Mouse (Mus musculus) liver, embryonic 11.5 days (tissue): ENCODE measurements around the gene 1810055G02Rik. TPM values are rescaled to one million over a fixed set of nuclear protein-coding genes. Genes with fewer than 3 reads are reported as not detected.

ENCODE experiments used
- ATAC-seq: fragments of 200-750 bp; cut with Nextera tagmentation; replicated peaks from 2 replicates; pipeline ENCODE4 v1.8.0; 2017; ENCODE audit warnings: moderate number of reproducible peaks, mild to moderate bottlenecking, moderate TSS enrichment, moderate library complexity; ENCODE audit not compliant: low FRiP score
- DNase-seq: peaks from one replicate; pipeline ENCODE4 v3.0.0-alpha.2; 2017; ENCODE audit warnings: low spot score
- H3K27ac ChIP-seq: fragments of 300-500 bp; sonication (generic); 2 replicates; pipeline ENCODE4 v1.5.1; 2014; ENCODE audit warnings: mild to moderate bottlenecking, low read depth, low read length, control low read depth
- H3K27me3 ChIP-seq: fragments of 300-500 bp; sonication (generic); replicated peaks from 2 replicates; pipeline ENCODE4 v1.6.1; 2014; ENCODE audit warnings: low read length, mixed read lengths; ENCODE audit not compliant: control insufficient read depth, insufficient read depth
- H3K36me3 ChIP-seq: fragments of 300-500 bp; sonication (generic); 2 replicates; pipeline ENCODE4 v1.6.1; 2014; ENCODE audit warnings: mild to moderate bottlenecking, low read length, moderate library complexity, mixed read lengths; ENCODE audit not compliant: control insufficient read depth, insufficient read depth
- H3K4me1 ChIP-seq: fragments of 300-500 bp; sonication (generic); replicated peaks from 2 replicates; pipeline ENCODE4 v1.6.1; 2014; ENCODE audit warnings: low read length, mixed read lengths; ENCODE audit not compliant: control insufficient read depth, insufficient read depth
- H3K4me2 ChIP-seq: fragments of 300-500 bp; sonication (generic); 2 replicates; pipeline ENCODE4 v1.6.1; 2014; ENCODE audit warnings: mild to moderate bottlenecking, control low read depth, moderate library complexity
- H3K4me3 ChIP-seq: fragments of 300-500 bp; sonication (generic); 2 replicates; pipeline ENCODE4 v1.5.1; 2014; ENCODE audit warnings: low read depth, low read length, control low read depth
- H3K9ac ChIP-seq: fragments of 300-500 bp; sonication (generic); 2 replicates; pipeline ENCODE4 v1.6.1; 2014; ENCODE audit warnings: low read depth, low read length, control low read depth
- H3K9me3 ChIP-seq: fragments of 300-500 bp; sonication (generic); 2 replicates; pipeline ENCODE4 v1.6.1; 2016; ENCODE audit warnings: low read length, inconsistent platforms, mixed read lengths; ENCODE audit not compliant: control insufficient read depth
- WGBS: fragments of 180-500 bp; shearing (Covaris S2); extraction: QIAGEN DNeasy Blood & Tissue Kit; methylation state at CpG from one replicate; pipeline ENCODE4 v1.1.7; 2014; 5-methylcytosine and 5-hydroxymethylcytosine counted together
- polyA plus RNA-seq: library from polyadenylated mRNA; unstranded; fragments of >200 nt; fragmentation: Nextera tagmentation; extraction: Ambion mirVana; gene quantifications from 2 replicates; pipeline ENCODE4 v1.2.1, GENCODE M21; 2014

The 1810055G02Rik gene
- polyA plus RNA-seq, 1 experiment from 2014 or later: 27.9 TPM

- H3K9me3 ChIP-seq: 0 out of 2 replicates have a peak, but pooled peaks cover 5% of the 10 kb centered on the region
- H3K4me3 ChIP-seq: no peak overlapping the region
- DNase-seq (no peak), ATAC-seq (peak; percentile 64)
- H3K27me3 ChIP-seq: no peaks in the 10 kb centered on the region
- H3K4me2 ChIP-seq: 0 out of 2 replicates have a peak overlapping the region, but pooled peaks have one; percentile 14
- WGBS: 75% methylated on average over 8 of the region's 8 CpGs
- no peak overlapping the region for H3K9ac ChIP-seq
- H3K36me3 ChIP-seq: peaks cover 5% of the 10 kb centered on the region
- H3K27ac ChIP-seq: peak overlapping the region; percentile 25; the same call in 1 of the 2 replicates
- H3K4me1 ChIP-seq: peaks cover 17% of the 10 kb centered on the region
Measured at GRCm38 (mm10) chr19:3674122-3674855, 33.8 kb upstream of the 1810055G02Rik start.

- Histone ChIP-seq H3K4me3 (no peak overlapping the region), H3K4me2 (no peak overlapping the region), H3K36me3 (no peaks in the 10 kb centered on the region), H3K27me3 (no peaks in the 10 kb centered on the region), H3K4me1 (peaks cover 36% of the 10 kb centered on the region), H3K9me3 (no peaks in the 10 kb centered on the region), H3K9ac (no peak overlapping the region), H3K27ac (no peak overlapping the region)
- ATAC-seq: no peak
- 81% methylated on average over 7 of the region's 7 CpGs for WGBS
- DNase-seq: no peak
Measured at GRCm38 (mm10) chr19:3680732-3681131, 27.4 kb upstream of the 1810055G02Rik start.

- H3K9me3 ChIP-seq: no peaks in the 10 kb centered on the region
- H3K27ac ChIP-seq: no peak overlapping the region
- DNase-seq (no peak), ATAC-seq (0 out of 2 replicates have a peak, but pooled peaks have one; percentile 24)
- H3K4me1 ChIP-seq: peaks cover 36% of the 10 kb centered on the region
- no peak overlapping the region for H3K4me3 ChIP-seq
- H3K27me3 ChIP-seq: no peaks in the 10 kb centered on the region
- 59% methylated on average over 13 of the region's 13 CpGs for WGBS
- H3K9ac ChIP-seq: no peak overlapping the region
- no peaks in the 10 kb centered on the region for H3K36me3 ChIP-seq
- no peak overlapping the region for H3K4me2 ChIP-seq
Measured at GRCm38 (mm10) chr19:3681310-3681934, 26.7 kb upstream of the 1810055G02Rik start.

- no peak for DNase-seq
- Histone ChIP-seq H3K27ac (no peak overlapping the region), H3K4me3 (peak overlapping the region; percentile 91), H3K4me2 (peak overlapping the region; percentile 72), H3K36me3 (no peaks in the 10 kb centered on the region), H3K27me3 (no peaks in the 10 kb centered on the region), H3K9me3 (no peaks in the 10 kb centered on the region), H3K4me1 (peaks cover 51% of the 10 kb centered on the region), H3K9ac (no peak overlapping the region)
- WGBS: 21% methylated on average over 1 of the region's 1 CpGs
- no peak for ATAC-seq
Measured at GRCm38 (mm10) chr19:3684414-3684813, 23.7 kb upstream of the 1810055G02Rik start.

GRCm38 (mm10) chr19:3684957-3685580 lies 23.0 kb upstream of the 1810055G02Rik start:
- H3K9ac ChIP-seq: peak overlapping the region; percentile 84
- peak overlapping the region; percentile 72 for H3K4me2 ChIP-seq
- peak overlapping the region; percentile 91 for H3K4me3 ChIP-seq
- ATAC-seq: no peak
- no peak for DNase-seq
- peak overlapping the region; percentile 50 for H3K27ac ChIP-seq
- peaks cover 46% of the 10 kb centered on the region for H3K4me1 ChIP-seq
- H3K36me3 ChIP-seq: no peaks in the 10 kb centered on the region
- H3K27me3 ChIP-seq: no peaks in the 10 kb centered on the region
- H3K9me3 ChIP-seq: no peaks in the 10 kb centered on the region
- WGBS: 19% methylated on average over 11 of the region's 11 CpGs

GRCm38 (mm10) chr19:3685611-3686214 lies 22.4 kb upstream of the 1810055G02Rik start:
- H3K36me3 ChIP-seq: no peaks in the 10 kb centered on the region
- no peaks in the 10 kb centered on the region for H3K27me3 ChIP-seq
- H3K4me1 ChIP-seq: peaks cover 42% of the 10 kb centered on the region
- H3K9ac ChIP-seq: peak overlapping the region; percentile 84
- peak overlapping the region; percentile 84 for H3K27ac ChIP-seq
- WGBS: under 1% methylated on average over 45 of the region's 45 CpGs
- DNase-seq: no peak
- ATAC-seq: peak; percentile 13; the same call in 1 of the 2 replicates
- H3K4me3 ChIP-seq: peak overlapping the region; percentile 91
- peak overlapping the region; percentile 72 for H3K4me2 ChIP-seq
- no peaks in the 10 kb centered on the region for H3K9me3 ChIP-seq

GRCm38 (mm10) chr19:3686215-3686894 lies 21.7 kb upstream of the 1810055G02Rik start, which contains the start of gene Lrp5:
Gene Lrp5 (minus strand): TSS chr19:3686564.
- no peaks in the 10 kb centered on the region for H3K9me3 ChIP-seq
- H3K4me2 ChIP-seq: peak within 1 kb of the TSS; percentile 72
- H3K4me1 ChIP-seq: peaks cover 36% of the 10 kb centered on the region
- peak within 1 kb of the TSS; percentile 91 for H3K4me3 ChIP-seq
- DNase-seq (peak; percentile 57), ATAC-seq (peak; percentile 51)
- H3K9ac ChIP-seq: peak within 1 kb of the TSS; percentile 84
- under 1% methylated on average over 61 of the region's 83 CpGs for WGBS
- H3K27ac ChIP-seq: peak within 1 kb of the TSS; percentile 84
- H3K36me3 ChIP-seq: no peaks in the 10 kb centered on the region
- no peaks in the 10 kb centered on the region for H3K27me3 ChIP-seq

GRCm38 (mm10) chr19:3687676-3688171 lies 20.4 kb upstream of the 1810055G02Rik start:
- Histone ChIP-seq H3K4me2 (peak overlapping the region; percentile 72), H3K36me3 (no peaks in the 10 kb centered on the region), H3K27ac (peak overlapping the region; percentile 74), H3K4me3 (no peak overlapping the region), H3K27me3 (no peaks in the 10 kb centered on the region), H3K9me3 (no peaks in the 10 kb centered on the region), H3K9ac (no peak overlapping the region), H3K4me1 (peaks cover 30% of the 10 kb centered on the region)
- ATAC-seq: peak; percentile 51
- WGBS: 18% methylated on average over 5 of the region's 5 CpGs
- DNase-seq: peak; percentile 52
